Mouse (Mus musculus) C2C12 (cell line): ENCODE measurements around the gene Tnni3k.
A peak's percentile ranks its signal among the peaks of the same experiment; 100 is the strongest.

ENCODE experiments used
- CEBPB ChIP-seq: IDR thresholded peaks from one replicate; pipeline ENCODE4 v1.6.1; 2011; ENCODE audit warnings: low read depth, mild to moderate bottlenecking, control low read depth, moderate library complexity
- CTCF ChIP-seq: IDR thresholded peaks from one replicate; pipeline ENCODE4 v1.5.1; 2011; ENCODE audit not compliant: control insufficient read depth, insufficient read depth, insufficient read length
- MAX ChIP-seq: IDR thresholded peaks from one replicate; pipeline ENCODE4 v1.6.1; 2011; ENCODE audit warnings: mild to moderate bottlenecking, control low read depth

GRCm38 (mm10) chr3:154755225-154755624 is 300.0 kb downstream of the Tnni3k start:
- TF ChIP-seq CTCF = no peak
- no peak for TF ChIP-seq MAX
- peak; percentile 90 for TF ChIP-seq CEBPB
